Mouse (Mus musculus) brown adipose tissue, adult 24 weeks (tissue): Measurements from ENCODE around the gene Xpo6. TPM values are rescaled to one million over a fixed set of nuclear protein-coding genes. Genes with fewer than 3 reads are reported as not detected.

Experiments
- H3K27ac ChIP-seq: fragments of 200-500 bp; replicated peaks from 2 replicates; pipeline ENCODE4 v1.5.1; 2012; ENCODE audit warnings: low read depth, mild to moderate bottlenecking, low read length
- H3K4me1 ChIP-seq: fragments of 200-500 bp; 2 replicates; pipeline ENCODE4 v1.6.1; 2012; ENCODE audit warnings: low read length, mixed read lengths; ENCODE audit not compliant: control insufficient read depth, insufficient read depth, insufficient read length
- H3K4me3 ChIP-seq: fragments of 200-500 bp; 2 replicates; pipeline ENCODE4 v1.5.1; 2012; ENCODE audit warnings: low read depth, mild to moderate bottlenecking, low read length, moderate library complexity; ENCODE audit not compliant: insufficient read depth
- polyA plus RNA-seq: library from polyadenylated mRNA; stranded (reverse); fragments of >200 nt; gene quantifications from 2 replicates; pipeline ENCODE4 v1.2.4, GENCODE M21; 2012; ENCODE audit not compliant: missing spikeins, insufficient read depth, insufficient read length

Gene Xpo6
- polyA plus RNA-seq, 1 experiment = 19.7 TPM

GRCm38 (mm10) chr7:126054574-126054973 is 145.7 kb downstream of the Xpo6 start:
- H3K4me1 ChIP-seq = no peaks in the 10 kb centered on the region
- H3K4me3 ChIP-seq = no peak overlapping the region
- H3K27ac ChIP-seq = no peak overlapping the region

- no peak overlapping the region for H3K27ac ChIP-seq
- H3K4me1 ChIP-seq = no peaks in the 10 kb centered on the region
- no peak overlapping the region for H3K4me3 ChIP-seq
Observed at GRCm38 (mm10) chr7:126053618-126054017, 146.7 kb downstream of the Xpo6 start.

GRCm38 (mm10) chr7:126051910-126052309 is 148.4 kb downstream of the Xpo6 start:
- Histone ChIP-seq H3K4me3 (no peak overlapping the region), H3K27ac (no peak overlapping the region), H3K4me1 (no peaks in the 10 kb centered on the region)

Other genes starting within 250 kb of the Xpo6 start
- gene Gsg1l, start 118.1 kb downstream of the Xpo6 start, polyA plus RNA-seq = 0.67 TPM in 1 of 2 replicates, not detected in the other
- 53.6 and 76.7 TPM in 2 replicates for gene Sbk1, start 72.1 kb upstream of the Xpo6 start, polyA plus RNA-seq
- gene Lat, start 169.1 kb upstream of the Xpo6 start, polyA plus RNA-seq = 1.7 TPM in 1 of 2 replicates, not detected in the other
- gene Spns1, start 176.9 kb upstream of the Xpo6 start, polyA plus RNA-seq = 10.1 and 12.6 TPM in 2 replicates
- 1.2 and 2.5 TPM in 2 replicates for gene Nfatc2ip, start 196.2 kb upstream of the Xpo6 start, polyA plus RNA-seq
- 2.4 TPM in 1 of 2 replicates, not detected in the other for gene Cd19, start 214.4 kb upstream of the Xpo6 start, polyA plus RNA-seq
- gene Rabep2, start 228.3 kb upstream of the Xpo6 start, polyA plus RNA-seq = 2.9 and 6.4 TPM in 2 replicates